Mouse (Mus musculus): ENCODE data around the gene Cbx7.

GRCm38 (mm10) chr15:79947681-79948080, 23.2 kb downstream of the Cbx7 start:
- TF ChIP-seq CTCF (IDR thresholded peaks at IDR 0.05; ENCODE audit: extremely low read depth, insufficient read depth, insufficient read length, insufficient replicate concordance) (no peak), POLR2A (IDR thresholded peaks at IDR 0.05; ENCODE audit: low read depth, low read length) (no peak)

Measured in spleen, adult 2 months (tissue).